Mouse (Mus musculus): ENCODE data around the gene Ropn1l. TPM values are rescaled to one million over a fixed set of nuclear protein-coding genes. Genes with fewer than 3 reads are reported as not detected.

Gene Ropn1l
- total RNA-seq (2021), result under 1 TPM; 0.38 TPM

DNA sequence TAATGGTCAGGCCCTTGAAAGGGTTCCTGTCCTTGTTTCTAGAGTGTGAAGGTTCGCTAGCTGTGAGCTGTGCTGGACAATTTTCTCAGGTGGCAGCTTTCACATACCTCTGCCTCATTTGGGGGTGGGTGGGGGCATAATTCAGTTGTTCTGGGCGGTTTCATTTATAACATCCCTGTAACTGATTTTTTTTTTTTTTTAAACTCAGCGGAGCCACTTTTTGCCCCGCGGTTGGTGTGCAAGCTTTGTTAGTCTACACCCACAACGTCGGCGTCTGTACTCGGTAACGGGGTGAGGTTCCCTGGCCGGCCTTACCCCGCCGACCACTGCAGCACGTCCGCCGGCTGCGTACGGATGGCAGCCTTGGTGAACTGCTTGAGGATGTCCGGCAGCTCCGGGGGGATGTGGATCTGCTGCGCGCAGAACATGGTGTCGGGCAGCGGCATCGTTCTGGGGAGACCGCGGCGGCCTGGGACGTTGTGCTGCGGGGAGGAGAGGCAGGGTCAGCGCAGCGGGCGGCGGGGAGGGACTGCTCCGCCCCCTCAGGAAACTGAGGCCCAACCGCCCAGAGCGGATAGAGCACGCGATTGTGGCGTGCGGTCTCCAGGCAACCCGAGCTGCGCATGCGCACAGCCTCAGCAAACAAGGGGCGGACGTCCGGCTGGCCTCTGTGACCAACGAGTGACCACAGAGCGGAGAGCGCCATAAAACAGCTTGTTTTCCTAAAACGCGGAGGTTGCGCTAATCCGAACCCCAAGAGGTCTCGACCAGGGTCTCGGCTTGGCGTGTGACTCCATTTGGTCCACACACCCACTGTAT, at the start of gene Ropn1l:
TSS of gene Ropn1l (minus strand) at position 640 of the 819 bp plus-strand sequence.
- DNase-seq, result peak; percentile 93

- no peak for DNase-seq
Observed at GRCm38 (mm10) chr15:31502996-31503395, 49.5 kb upstream of the Ropn1l start.

GRCm38 (mm10) chr15:31502313-31502712, 48.8 kb upstream of the Ropn1l start:
- no peak for DNase-seq

- DNase-seq, result no peak
Observed at GRCm38 (mm10) chr15:31494803-31495202, 41.3 kb upstream of the Ropn1l start.

GRCm38 (mm10) chr15:31494310-31494709, 40.8 kb upstream of the Ropn1l start:
- DNase-seq, result no peak

GRCm38 (mm10) chr15:31487407-31487806, 33.9 kb upstream of the Ropn1l start:
- DNase-seq, result no peak

- DNase-seq, result no peak
Observed at GRCm38 (mm10) chr15:31476678-31477077, 23.1 kb upstream of the Ropn1l start.

- DNase-seq, result no peak
Observed at GRCm38 (mm10) chr15:31472645-31473574, 19.4 kb upstream of the Ropn1l start.

DNA sequence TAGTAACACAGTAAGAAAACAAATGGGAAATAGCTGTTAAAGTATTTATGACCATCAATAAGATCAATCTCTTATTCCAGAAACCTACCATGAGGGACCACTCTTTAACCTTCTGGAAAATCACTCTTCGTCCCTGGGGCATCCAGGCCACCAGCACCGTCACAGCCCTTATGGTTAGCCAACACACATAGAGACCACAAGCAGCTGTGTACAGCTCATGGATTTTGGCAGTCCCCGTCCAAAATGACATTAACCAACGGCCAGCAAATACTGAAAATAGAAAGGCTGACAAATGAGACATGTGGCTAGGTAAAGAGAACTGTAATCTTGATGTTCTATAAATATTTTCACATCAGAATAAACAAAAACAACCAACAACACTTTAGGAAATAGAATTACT, 18.0 kb upstream of the Ropn1l start:
- DNase-seq, result no peak

- DNase-seq, result no peak
Observed at GRCm38 (mm10) chr15:31469497-31469896, 16.0 kb upstream of the Ropn1l start.

DNA sequence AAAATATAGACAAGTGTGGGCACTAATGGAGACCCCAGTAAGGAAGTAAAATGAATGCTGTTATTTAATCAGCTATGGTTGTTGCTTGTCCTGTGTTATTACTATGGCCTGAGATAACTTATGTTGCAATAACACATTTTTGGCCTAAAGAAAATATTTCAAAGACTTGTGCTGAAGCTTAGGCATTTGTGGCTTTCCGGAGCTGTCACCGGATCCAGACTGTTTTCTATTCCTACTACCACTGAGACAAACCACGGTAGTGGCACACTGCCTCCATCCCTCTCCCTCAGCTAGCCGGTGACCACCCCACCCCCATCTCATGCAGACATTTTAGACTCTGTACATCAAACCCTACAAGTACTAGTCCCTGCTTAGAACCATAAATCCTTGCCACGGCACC, 15.3 kb upstream of the Ropn1l start:
- DNase-seq, result no peak

- no peak for DNase-seq
Observed at GRCm38 (mm10) chr15:31466749-31467148, 13.2 kb upstream of the Ropn1l start.

GRCm38 (mm10) chr15:31466295-31466694, 12.8 kb upstream of the Ropn1l start:
- no peak for DNase-seq

DNA sequence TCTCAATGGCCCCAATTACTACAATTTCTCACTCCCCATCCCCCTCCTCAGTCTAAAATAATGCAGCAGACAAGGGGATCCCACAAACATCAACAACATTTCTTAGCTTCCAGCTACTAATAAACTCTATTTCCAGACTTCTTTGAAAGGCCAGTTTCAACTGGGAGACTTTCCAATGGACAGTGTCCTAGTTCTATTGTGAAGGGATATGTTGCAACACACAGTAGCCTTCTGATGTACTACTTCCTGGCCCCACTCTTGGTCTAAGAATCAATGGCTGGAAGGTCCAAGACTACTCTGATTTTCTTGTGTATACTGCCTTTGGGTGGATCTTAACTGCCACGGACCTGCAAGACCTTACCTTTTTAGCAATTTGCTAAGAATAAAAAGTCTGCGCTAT, 12.3 kb upstream of the Ropn1l start:
- no peak for DNase-seq

DNA sequence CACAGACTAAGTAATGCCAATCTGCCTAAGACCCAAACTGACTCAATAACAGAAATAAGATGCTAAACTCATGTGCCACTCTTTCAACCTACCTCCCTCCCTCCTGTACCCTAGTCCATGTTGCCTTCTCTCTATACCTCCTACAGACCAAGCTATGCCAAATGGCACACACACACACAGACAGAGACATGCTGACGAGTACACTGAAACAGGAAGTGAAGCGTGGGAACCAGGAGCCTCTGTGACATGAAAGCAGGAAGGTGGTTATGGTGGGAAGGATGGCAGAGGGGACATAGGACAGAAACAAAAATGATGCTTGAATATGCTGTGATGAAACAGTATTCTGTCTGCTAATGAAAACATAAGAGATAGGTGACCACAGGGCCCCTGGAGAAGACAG, 7.0 kb upstream of the Ropn1l start:
- no peak for DNase-seq

DNA sequence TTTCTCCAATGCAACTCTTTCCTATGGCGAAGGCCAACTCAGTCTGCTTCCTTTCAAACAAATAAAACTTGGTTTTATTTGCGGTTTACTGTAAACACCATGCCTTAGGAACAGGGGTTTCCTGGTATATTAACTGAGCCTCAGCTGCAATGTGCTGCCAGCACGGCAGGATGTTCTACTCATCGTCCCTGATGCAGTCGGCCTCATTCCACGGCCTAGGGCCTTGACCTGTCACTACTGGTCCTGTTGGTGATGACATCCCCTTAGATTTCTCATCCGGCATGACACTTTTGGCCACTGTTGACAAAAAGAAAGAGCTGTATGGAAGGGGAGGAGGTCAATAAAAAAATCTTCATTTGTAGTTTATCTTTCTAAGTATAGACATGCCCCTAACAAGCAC, 4.5 kb upstream of the Ropn1l start:
- no peak for DNase-seq

- no peak for DNase-seq
Observed at GRCm38 (mm10) chr15:31456381-31456780, 2.8 kb upstream of the Ropn1l start.

DNA sequence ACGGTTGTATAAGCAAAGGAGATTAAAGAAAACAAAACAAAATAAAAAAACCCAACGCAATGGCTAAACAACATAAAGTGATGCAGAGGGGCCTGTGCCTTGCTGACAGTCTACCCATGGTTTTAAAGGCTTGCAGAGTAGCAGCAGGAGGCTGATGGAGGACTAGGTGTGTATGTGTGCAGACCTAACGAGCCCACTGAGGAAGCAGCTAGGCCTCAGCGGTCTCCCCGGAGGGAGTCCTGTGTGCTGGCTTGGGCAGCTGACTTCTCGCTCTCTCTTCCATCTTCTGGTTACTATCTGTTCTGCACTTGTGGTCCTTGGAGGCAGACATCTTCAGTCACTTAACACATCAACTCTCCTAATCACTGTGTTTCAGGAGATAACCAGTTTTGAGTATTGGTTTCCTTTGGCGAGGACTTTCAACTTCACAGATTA, 1.3 kb upstream of the Ropn1l start:
- no peak for DNase-seq

- no peak for DNase-seq
Observed at GRCm38 (mm10) chr15:31454096-31454860, 741 bp upstream of the Ropn1l start.

DNA sequence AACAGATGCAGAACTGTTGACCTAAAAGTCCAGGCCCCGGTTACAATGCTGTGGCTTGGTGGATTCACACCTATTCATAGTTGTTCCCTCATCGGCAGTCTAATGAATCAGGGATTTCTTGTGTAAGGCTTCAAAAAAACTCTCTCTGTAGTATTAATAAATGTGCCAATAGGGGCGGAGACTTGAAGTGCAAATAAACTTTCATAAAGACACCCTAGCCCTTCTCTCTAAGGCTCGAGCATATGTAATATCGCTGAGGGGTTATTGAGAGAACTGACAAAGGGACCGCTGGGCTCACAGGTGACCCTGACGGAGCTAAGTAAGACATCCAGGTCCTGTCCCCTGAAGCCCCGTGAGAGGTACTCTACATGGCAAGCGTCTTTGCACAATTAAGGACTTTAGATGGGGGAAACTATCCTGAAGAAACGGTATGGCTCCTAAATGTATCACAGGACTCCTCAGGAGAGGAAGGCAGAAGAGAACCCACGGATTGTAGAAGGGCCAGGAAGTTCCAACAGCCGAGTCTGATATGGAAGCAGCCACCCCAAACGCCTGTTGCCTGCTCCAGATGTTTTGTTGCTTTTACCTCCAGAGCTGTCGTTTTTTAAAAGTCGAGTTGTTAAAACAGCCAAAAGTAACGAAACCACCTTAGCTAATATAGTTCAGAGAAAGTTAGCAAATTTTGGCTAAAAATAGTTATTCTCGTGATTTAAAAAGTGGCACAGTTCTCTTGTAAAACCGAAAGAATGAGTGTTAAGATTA, 1.0 kb downstream of the Ropn1l start:
- no peak for DNase-seq

GRCm38 (mm10) chr15:31449772-31450171, 3.8 kb downstream of the Ropn1l start:
- no peak for DNase-seq

DNA sequence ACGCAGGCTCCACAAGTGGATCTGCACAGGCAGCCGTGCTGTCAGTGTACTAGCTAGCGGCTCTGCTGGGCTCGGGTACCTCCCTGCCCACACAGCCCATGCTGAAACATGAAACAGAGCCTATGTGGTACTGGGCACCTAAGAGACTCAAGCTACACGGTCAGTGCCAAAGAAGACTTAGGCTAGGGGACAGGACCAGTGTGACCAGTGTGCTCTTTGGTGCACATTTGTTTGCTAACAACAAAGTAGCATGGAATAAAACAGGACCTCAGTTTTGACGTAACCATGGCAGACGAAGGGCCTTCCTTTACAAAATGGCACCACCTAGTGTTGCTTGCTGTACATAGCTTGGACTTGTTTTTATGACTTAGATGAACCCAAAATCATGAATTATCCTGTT, 6.4 kb downstream of the Ropn1l start:
- peak; percentile 54 for DNase-seq

All from heart, postnatal 4 days (tissue).